Mouse (Mus musculus): ENCODE data around the gene Lrrc29.

GRCm38 (mm10) chr8:105309142-105309847 lies 16.8 kb downstream of the Lrrc29 start:
- TF ChIP-seq POLR2A (IDR thresholded peaks at IDR 0.05; ENCODE audit: control insufficient read depth, low read depth, low read length) = no peak
- no peak for TF ChIP-seq CTCF (IDR thresholded peaks at IDR 0.05; ENCODE audit: control insufficient read depth, insufficient read depth, insufficient replicate concordance, low read depth, low read length)

Data from testis, adult 2 months (tissue).